Mouse (Mus musculus): ENCODE measurements at regions not wholly inside any gene's neighbourhood (a gene's known extent, or its start where the extent isn't known, plus 50 kb on each side); places are given as distances from the start of the nearest gene placed in this dataset.
"Not testable (repeated sequence)": the region's sequence is repeated elsewhere in the genome, so short reads cannot be mapped to it uniquely, and the experiment has no call there.

- DNase-seq (ENCODE audit: inconsistent age in 2 of 2, low spot score in 1 of 2): no peak
Measured at GRCm38 (mm10) chr8:35020480-35020879, 745.1 kb upstream of the Gm19410 start.

- DNase-seq (ENCODE audit: inconsistent age in 2 of 2, low spot score in 1 of 2): no peak
Measured at GRCm38 (mm10) chr8:35022649-35023048, 742.9 kb upstream of the Gm19410 start.

GRCm38 (mm10) chr8:35047798-35048197, 717.8 kb upstream of the Gm19410 start:
- no peak for DNase-seq (ENCODE audit: inconsistent age in 2 of 2, low spot score in 1 of 2)

GRCm38 (mm10) chr8:35053444-35053843, 712.1 kb upstream of the Gm19410 start:
- DNase-seq (ENCODE audit: inconsistent age in 2 of 2, low spot score in 1 of 2): no peak

GRCm38 (mm10) chr8:35061048-35061447, 704.5 kb upstream of the Gm19410 start:
- no peak for DNase-seq (ENCODE audit: inconsistent age in 2 of 2, low spot score in 1 of 2)

GRCm38 (mm10) chr8:35068228-35068627, 697.4 kb upstream of the Gm19410 start:
- DNase-seq (ENCODE audit: inconsistent age in 2 of 2, low spot score in 1 of 2): no peak

GRCm38 (mm10) chr8:35070246-35070989, 695.2 kb upstream of the Gm19410 start:
- DNase-seq (ENCODE audit: inconsistent age in 2 of 2, low spot score in 1 of 2): no peak

GRCm38 (mm10) chr8:35075971-35076370, 689.6 kb upstream of the Gm19410 start:
- no peak for DNase-seq (ENCODE audit: inconsistent age in 2 of 2, low spot score in 1 of 2)

- no peak for DNase-seq (ENCODE audit: inconsistent age in 2 of 2, low spot score in 1 of 2)
Measured at GRCm38 (mm10) chr8:35083161-35083560, 682.4 kb upstream of the Gm19410 start.

- DNase-seq (ENCODE audit: inconsistent age in 2 of 2, low spot score in 1 of 2): no peak
Measured at GRCm38 (mm10) chr8:35087070-35087469, 678.5 kb upstream of the Gm19410 start.

- no peak for DNase-seq (ENCODE audit: inconsistent age in 2 of 2, low spot score in 1 of 2)
Measured at GRCm38 (mm10) chr8:35088380-35089244, 677.0 kb upstream of the Gm19410 start.

- no peak for DNase-seq (ENCODE audit: inconsistent age in 2 of 2, low spot score in 1 of 2)
Measured at GRCm38 (mm10) chr8:35089519-35089918, 676.1 kb upstream of the Gm19410 start.

GRCm38 (mm10) chr8:35101701-35102100, 663.9 kb upstream of the Gm19410 start:
- DNase-seq (ENCODE audit: inconsistent age in 2 of 2, low spot score in 1 of 2): no peak

- not testable (repeated sequence) for DNase-seq (ENCODE audit: inconsistent age in 2 of 2, low spot score in 1 of 2)
Measured at GRCm38 (mm10) chr8:35102102-35102501, 663.5 kb upstream of the Gm19410 start.

- not testable (repeated sequence) for DNase-seq (ENCODE audit: inconsistent age in 2 of 2, low spot score in 1 of 2)
Measured at GRCm38 (mm10) chr8:35104465-35104876, 661.1 kb upstream of the Gm19410 start.

GRCm38 (mm10) chr8:35109506-35110217, 655.9 kb upstream of the Gm19410 start:
- no peak for DNase-seq (ENCODE audit: inconsistent age in 2 of 2, low spot score in 1 of 2)

GRCm38 (mm10) chr8:35110286-35110685, 655.3 kb upstream of the Gm19410 start:
- DNase-seq (ENCODE audit: inconsistent age in 2 of 2, low spot score in 1 of 2): no peak

- DNase-seq (ENCODE audit: inconsistent age in 2 of 2, low spot score in 1 of 2): no peak
Measured at GRCm38 (mm10) chr8:35111130-35111529, 654.5 kb upstream of the Gm19410 start.

- DNase-seq (ENCODE audit: inconsistent age in 2 of 2, low spot score in 1 of 2): peak in 1 of 2 experiments; percentile 29
Measured at GRCm38 (mm10) chr8:35112591-35113265, 652.9 kb upstream of the Gm19410 start.

- no peak for DNase-seq (ENCODE audit: inconsistent age in 2 of 2, low spot score in 1 of 2)
Measured at GRCm38 (mm10) chr8:35114031-35114430, 651.6 kb upstream of the Gm19410 start.

- DNase-seq (ENCODE audit: inconsistent age in 2 of 2, low spot score in 1 of 2): no peak
Measured at GRCm38 (mm10) chr8:35120612-35121011, 645.0 kb upstream of the Gm19410 start.

Measured in adrenal gland, adult (tissue).